Mouse (Mus musculus) thymus, postnatal 25 days (tissue): ENCODE data around the gene Ndufa13.

Experiments used
- DNase-seq: peaks from one replicate; pipeline ENCODE4 v3.0.0; 2022

Ndufa13 gene

GRCm38 (mm10) chr8:69906260-69906659 lies 3.9 kb upstream of the Ndufa13 start:
- no peak for DNase-seq

- DNase-seq: no peak
Observed at GRCm38 (mm10) chr8:69904096-69904495, 1.7 kb upstream of the Ndufa13 start.

DNA sequence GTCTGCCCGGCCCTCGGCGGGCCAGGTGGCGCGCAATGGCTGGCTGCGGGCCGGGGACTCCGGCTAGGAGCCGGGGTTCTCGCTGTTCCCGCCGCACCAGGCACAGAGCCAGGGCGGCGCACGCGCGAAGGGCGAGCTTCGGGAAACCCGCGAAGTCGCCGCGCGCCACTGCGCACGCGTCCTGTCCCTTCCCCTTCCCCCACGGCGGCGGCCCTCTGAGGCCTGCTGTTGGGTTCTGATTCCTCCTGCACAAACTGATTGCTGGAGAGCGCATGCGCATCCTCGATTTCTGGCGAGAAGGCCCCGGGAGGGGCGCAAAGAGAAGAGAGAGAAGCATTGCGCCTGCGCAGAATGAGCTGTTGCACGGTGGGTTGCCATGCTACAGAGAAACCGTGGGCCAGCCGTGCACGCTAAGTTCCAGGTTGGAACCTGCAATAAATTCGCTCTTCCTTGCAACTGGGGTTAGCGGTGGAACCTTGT lies 745 bp upstream of the Ndufa13 start:
- DNase-seq: peak; percentile 98

GRCm38 (mm10) chr8:69901484-69902162 lies 735 bp downstream of the Ndufa13 start:
- peak; percentile 98 for DNase-seq

DNA sequence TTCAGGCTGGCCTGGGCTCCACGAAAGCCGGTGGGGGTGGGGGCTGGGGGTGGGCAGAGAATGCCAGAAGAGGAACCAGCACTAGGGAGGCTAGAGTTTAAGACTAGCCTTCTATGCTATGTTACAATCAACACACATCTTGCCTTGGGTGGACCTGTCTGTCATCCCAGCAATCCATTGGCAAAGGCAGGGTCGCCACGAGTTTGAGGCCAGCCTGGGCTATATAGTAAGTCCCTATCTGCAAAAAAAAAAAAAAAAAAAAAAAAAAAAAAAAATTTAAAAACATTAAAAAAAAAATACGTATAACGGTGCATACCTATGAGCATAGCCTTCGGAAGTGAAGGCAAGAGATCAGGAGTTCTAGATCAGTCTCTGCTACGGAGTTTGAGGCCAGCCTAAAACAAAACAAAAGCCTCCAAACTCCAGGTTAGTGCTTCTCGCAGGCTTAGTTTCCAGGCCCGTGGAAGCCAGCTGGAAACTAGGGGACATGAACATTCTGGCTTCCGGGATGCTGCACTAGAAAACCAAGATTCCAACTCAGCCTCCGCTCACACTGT lies 1.4 kb downstream of the Ndufa13 start:
- no peak for DNase-seq

DNA sequence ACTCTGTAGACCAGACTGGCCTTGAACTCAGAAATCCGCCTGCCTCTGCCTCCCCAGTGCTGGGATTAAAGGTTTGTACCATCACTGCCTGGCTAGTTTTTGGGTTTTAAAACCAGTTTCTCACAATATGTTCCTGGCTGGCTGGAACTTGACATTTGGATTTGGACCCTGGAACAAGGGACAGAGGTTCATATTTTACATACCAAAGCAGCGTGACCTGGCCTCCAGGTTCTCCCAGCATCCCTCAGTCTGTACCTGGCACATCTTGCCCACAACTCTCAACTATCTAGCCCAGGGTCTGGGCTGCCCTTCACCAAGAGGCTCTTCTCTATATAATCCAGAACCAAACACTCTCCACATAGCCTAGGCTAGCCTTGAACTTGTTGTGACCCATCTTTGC lies 2.5 kb downstream of the Ndufa13 start:
- no peak for DNase-seq

DNA sequence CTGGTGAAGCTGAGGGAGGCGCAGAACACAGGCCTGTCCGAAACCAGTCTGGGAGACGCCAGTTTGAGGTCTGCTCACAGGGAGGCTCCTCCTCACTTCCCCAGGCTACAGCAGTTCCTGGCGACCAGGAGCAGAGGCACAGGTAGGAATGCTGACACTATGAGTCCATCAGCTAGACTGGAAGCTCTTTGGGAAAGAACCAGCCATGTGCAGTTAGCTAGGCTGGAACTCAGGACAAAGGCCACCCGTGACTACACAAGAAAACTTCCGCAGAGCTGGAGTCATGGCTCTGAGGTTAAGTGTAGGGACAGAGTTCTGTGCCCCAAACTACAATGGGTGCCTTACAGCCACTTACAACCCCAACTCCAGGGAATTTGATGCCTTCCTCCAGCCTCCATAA lies 4.5 kb downstream of the Ndufa13 start:
- no peak for DNase-seq

- DNase-seq: no peak
Observed at GRCm38 (mm10) chr8:69895772-69896451, 6.4 kb downstream of the Ndufa13 start.

GRCm38 (mm10) chr8:69894836-69895332 lies 7.5 kb downstream of the Ndufa13 start:
- no peak for DNase-seq

DNA sequence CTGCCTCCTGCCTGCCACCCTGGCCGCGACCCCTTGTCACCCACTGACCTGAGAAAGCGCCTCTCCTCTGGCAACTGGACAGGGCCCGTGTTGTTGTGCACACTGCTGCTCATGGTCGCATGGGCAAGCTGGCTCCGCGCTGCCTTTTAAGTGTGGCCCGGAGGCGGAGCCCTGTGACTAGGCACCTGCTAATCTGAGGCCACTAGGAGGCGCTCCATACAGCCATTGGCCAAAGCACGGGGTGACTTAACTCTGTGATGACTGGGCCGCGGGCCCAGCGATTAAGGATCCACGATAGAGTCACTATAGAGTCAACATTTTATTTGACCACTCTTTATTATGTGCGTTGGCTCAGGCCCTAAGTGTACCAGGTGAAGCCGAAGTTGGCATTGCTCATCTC lies 8.5 kb downstream of the Ndufa13 start:
- peak; percentile 35 for DNase-seq

DNA sequence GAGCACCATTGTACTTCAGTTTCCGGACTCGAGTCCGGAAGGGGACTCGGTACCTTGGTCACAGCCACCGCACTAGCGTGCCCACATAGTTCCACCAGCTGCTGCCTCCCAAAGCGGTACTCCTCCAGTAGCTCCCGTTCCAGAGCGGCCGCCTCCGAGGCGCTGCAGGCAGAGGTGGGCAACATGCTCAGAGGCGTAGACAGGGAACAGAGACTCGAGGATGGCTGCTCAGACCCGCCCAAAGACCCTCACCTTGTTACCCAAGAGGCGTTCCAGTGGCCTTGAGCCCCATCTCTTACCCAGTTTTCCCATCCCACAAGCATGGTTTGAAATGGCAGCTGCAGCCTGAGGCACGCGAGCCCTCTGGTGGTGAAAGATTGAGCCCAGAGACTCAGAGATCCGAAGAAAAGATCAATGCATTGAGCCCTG lies 11.5 kb downstream of the Ndufa13 start:
- peak; percentile 35 for DNase-seq

DNA sequence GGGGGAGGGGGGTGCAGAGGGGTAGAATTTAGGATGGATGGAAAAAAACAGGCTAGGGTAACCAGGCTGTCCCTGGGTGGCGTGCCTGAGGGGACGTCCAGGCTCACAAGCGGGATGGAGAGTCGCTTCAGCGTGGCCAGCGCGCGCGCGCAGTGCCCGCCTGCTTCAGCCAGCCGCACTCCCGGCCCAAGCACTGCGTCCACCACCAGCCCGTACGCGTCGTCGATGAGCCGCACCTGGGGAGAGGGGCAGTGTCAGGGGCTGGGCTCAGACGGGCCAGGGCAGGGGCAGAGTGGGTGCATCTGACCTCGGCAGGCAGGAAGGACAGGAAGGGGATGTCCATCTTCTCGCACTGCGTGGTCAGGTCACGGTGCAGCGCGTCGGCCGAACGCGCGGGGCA lies 13.5 kb downstream of the Ndufa13 start:
- no peak for DNase-seq

GRCm38 (mm10) chr8:69888244-69888866 lies 14.0 kb downstream of the Ndufa13 start:
- DNase-seq: no peak

GRCm38 (mm10) chr8:69887289-69888243 lies 14.8 kb downstream of the Ndufa13 start, which contains the start of gene Cilp2:
TSS of gene Cilp2 (minus strand) at chr8:69887687.
- DNase-seq: no peak

GRCm38 (mm10) chr8:69884141-69884540 lies 18.2 kb downstream of the Ndufa13 start:
- DNase-seq: no peak

- no peak for DNase-seq
Observed at GRCm38 (mm10) chr8:69882833-69883600, 19.3 kb downstream of the Ndufa13 start.

GRCm38 (mm10) chr8:69882021-69882756 lies 20.2 kb downstream of the Ndufa13 start:
- peak; percentile 36 for DNase-seq

- DNase-seq: no peak
Observed at GRCm38 (mm10) chr8:69881261-69881865, 21.0 kb downstream of the Ndufa13 start.

DNA sequence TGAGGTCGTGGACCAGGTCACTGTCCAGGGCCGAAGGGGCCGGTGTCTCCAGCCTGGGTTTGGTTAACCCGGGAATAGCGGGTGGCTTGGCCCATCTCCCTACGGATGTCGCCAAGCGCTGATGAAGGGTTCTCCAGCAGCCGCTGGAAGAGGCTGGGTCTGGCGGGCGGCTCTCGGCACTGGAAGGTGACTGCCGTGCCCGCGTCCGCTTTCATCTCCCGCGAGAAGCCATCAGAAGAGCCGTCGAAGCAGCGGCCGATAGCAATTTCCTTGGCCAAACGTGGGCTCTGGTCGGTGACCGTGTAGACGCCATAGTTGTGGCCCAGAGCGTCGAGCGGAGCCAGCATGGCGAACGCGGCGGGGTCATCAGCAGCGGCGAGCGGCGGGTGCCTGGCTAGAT lies 21.5 kb downstream of the Ndufa13 start:
- no peak for DNase-seq

- no peak for DNase-seq
Observed at GRCm38 (mm10) chr8:69879678-69880077, 22.7 kb downstream of the Ndufa13 start.
